Mouse (Mus musculus) ES-E14 (cell line): ENCODE data around the gene Asf1b.

ENCODE experiments used
- CHD2 ChIP-seq: IDR thresholded peaks from 2 replicates; pipeline ENCODE4 v1.6.1; 2014; ENCODE audit warnings: mild to moderate bottlenecking, low read depth, low read length, inconsistent platforms
- MAFK ChIP-seq: IDR thresholded peaks from 2 replicates; pipeline ENCODE4 v1.6.1; 2014; ENCODE audit warnings: mild to moderate bottlenecking, low read depth, low read length, inconsistent platforms; ENCODE audit not compliant: insufficient read depth

- no peak for TF ChIP-seq CHD2
- TF ChIP-seq MAFK = no peak
Measured at GRCm38 (mm10) chr8:83992488-83992887, 37.2 kb downstream of the Asf1b start.
